Mouse (Mus musculus) kidney, postnatal 0 days (tissue): ENCODE results near the gene Sfxn4. TPM values are rescaled to one million over a fixed set of nuclear protein-coding genes. Genes with fewer than 3 reads are reported as not detected.
"Not testable (repeated sequence)": the region's sequence is repeated elsewhere in the genome, so short reads cannot be mapped to it uniquely, and the experiment has no call there.

Experiments
- ATAC-seq: fragments of 200-750 bp; cut with Nextera tagmentation; replicated peaks from 2 replicates; pipeline ENCODE4 v1.8.0; 2017; ENCODE audit warnings: low read depth, moderate number of reproducible peaks, moderate TSS enrichment, moderate library complexity; ENCODE audit not compliant: low FRiP score
- DNase-seq: peaks from one replicate; pipeline ENCODE4 v3.0.0-alpha.2; 2016; ENCODE audit warnings: low spot score
- H3K27ac ChIP-seq: fragments of 300-500 bp; sonication (generic); 2 replicates; pipeline ENCODE4 v1.5.1; 2014; ENCODE audit warnings: mild to moderate bottlenecking
- H3K27me3 ChIP-seq: fragments of 300-500 bp; sonication (generic); 2 replicates; pipeline ENCODE4 v1.6.1; 2014; ENCODE audit warnings: low read length, mixed read lengths; ENCODE audit not compliant: insufficient read depth
- H3K36me3 ChIP-seq: fragments of 300-500 bp; sonication (generic); 2 replicates; pipeline ENCODE4 v1.6.1; 2014; ENCODE audit warnings: low read length, mixed read lengths; ENCODE audit not compliant: insufficient read depth
- H3K4me1 ChIP-seq: fragments of 300-500 bp; sonication (generic); replicated peaks from 2 replicates; pipeline ENCODE4 v1.6.1; 2014; ENCODE audit warnings: antibody characterized with exemption, low read length, mixed read lengths; ENCODE audit not compliant: insufficient read depth
- H3K4me2 ChIP-seq: fragments of 300-500 bp; sonication (generic); 2 replicates; pipeline ENCODE4 v1.6.1; 2014; ENCODE audit warnings: mild to moderate bottlenecking, low read length, moderate library complexity, mixed read lengths
- H3K4me3 ChIP-seq: fragments of 300-500 bp; sonication (generic); replicated peaks from 2 replicates; pipeline ENCODE4 v1.5.1; 2014; ENCODE audit warnings: low read depth, low read length
- H3K9ac ChIP-seq: fragments of 300-500 bp; sonication (generic); 2 replicates; pipeline ENCODE4 v1.6.1; 2014; ENCODE audit warnings: low read depth, low read length
- H3K9me3 ChIP-seq: fragments of 300-500 bp; sonication (generic); replicated peaks from 2 replicates; pipeline ENCODE4 v1.6.1; 2016; ENCODE audit warnings: low read length, inconsistent platforms, mixed read lengths
- CTCF ChIP-seq: IDR thresholded peaks from 2 replicates; pipeline ENCODE4 v1.5.1; 2016; ENCODE audit warnings: antibody characterized with exemption, low read depth, mild to moderate bottlenecking, moderate library complexity
- WGBS: fragments of 180-500 bp; shearing (Covaris S2); extraction: QIAGEN DNeasy Blood & Tissue Kit; methylation state at CpG from one replicate; pipeline ENCODE4 v1.1.7; 2014; 5-methylcytosine and 5-hydroxymethylcytosine counted together
- polyA plus RNA-seq: library from polyadenylated mRNA; unstranded; fragments of >200 nt; fragmentation: Nextera tagmentation; extraction: Ambion mirVana; gene quantifications from 2 replicates; pipeline ENCODE4 v1.2.1, GENCODE M21; 2015

Sfxn4 gene
- polyA plus RNA-seq, 1 experiment from 2014 or later: 8.3 TPM

DNA sequence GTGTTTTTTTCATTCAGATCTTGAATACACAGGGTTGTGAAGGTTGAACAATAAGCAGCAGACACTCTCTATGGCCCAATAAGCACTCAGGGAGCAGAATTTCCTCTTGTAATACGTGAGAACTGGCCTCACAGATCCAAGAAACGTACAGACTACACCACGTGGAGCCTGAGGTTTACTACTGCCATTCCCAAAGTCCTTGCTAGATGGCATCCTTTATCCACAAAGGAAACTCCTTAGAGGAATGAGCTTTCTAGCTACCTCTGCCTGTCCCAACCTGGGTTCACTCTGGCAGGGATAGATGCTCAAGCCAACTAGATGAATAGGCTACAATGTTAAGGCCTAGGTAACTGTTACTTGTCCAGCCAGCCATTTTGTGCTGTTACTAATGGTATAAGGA is 21.9 kb upstream of the Sfxn4 start:
- Histone ChIP-seq H3K36me3 (no peaks in the 10 kb centered on the region), H3K27ac (no peak overlapping the region), H3K4me2 (no peak overlapping the region), H3K27me3 (no peaks in the 10 kb centered on the region), H3K4me1 (no peaks in the 10 kb centered on the region), H3K4me3 (no peak overlapping the region), H3K9ac (no peak overlapping the region), H3K9me3 (no peaks in the 10 kb centered on the region)
- peak; percentile 81 for TF ChIP-seq CTCF
- 8% methylated on average over 3 of the region's 3 CpGs for WGBS
- DNase-seq: peak; percentile 82
- ATAC-seq: peak; percentile 69; the same call in 1 of the 2 replicates

DNA sequence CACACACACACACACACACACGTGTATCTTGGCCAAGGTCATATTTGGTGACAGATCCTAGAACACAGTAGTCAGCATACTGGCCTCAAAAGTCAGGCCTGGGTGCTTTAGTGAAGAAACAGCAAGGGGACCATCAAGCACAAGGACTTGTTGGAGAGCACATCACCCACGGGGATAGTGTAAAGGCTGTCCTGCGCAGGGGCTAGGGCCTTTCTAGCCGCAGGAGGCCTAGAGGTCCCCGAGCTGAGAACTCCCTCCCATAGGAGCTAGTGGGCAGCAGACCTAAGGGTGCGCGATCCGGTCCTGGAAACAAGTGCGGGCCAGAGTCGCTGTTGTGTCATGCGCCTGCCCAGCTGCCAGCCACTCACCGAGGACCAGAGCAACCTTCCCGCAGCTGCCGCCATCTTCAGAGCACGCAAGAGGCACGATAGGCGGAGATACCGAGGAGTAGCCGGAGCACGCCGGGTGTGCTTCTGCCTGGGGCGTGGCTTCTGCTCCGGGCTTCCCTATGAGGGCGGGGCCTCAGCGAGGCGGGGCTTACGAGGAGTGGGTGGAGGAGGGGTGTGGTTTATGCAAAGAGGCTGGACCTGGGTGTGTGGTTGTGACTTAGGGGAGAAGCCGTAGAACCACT is 12.9 kb upstream of the Sfxn4 start, which contains the start of gene Prdx3:
Gene Prdx3 (minus strand): TSS at position 493 of the 631 bp plus-strand sequence.
- WGBS: 0% methylated on average over 28 of the region's 28 CpGs
- no peaks in the 10 kb centered on the region for H3K27me3 ChIP-seq
- peaks cover 4% of the 10 kb centered on the region; the same call in 1 of the 2 replicates for H3K4me1 ChIP-seq
- no peaks in the 10 kb centered on the region for H3K9me3 ChIP-seq
- H3K9ac ChIP-seq: peak within 1 kb of the TSS; percentile 68
- 0 out of 2 replicates have a peak, but pooled peaks cover 7% of the 10 kb centered on the region for H3K36me3 ChIP-seq
- DNase-seq (peak; percentile 98), ATAC-seq (peak; percentile 99)
- peak; percentile 36; the same call in 1 of the 2 replicates for TF ChIP-seq CTCF
- peak within 1 kb of the TSS; percentile 91 for H3K27ac ChIP-seq
- peak within 1 kb of the TSS; percentile 62 for H3K4me3 ChIP-seq
- peak within 1 kb of the TSS; percentile 72 for H3K4me2 ChIP-seq

DNA sequence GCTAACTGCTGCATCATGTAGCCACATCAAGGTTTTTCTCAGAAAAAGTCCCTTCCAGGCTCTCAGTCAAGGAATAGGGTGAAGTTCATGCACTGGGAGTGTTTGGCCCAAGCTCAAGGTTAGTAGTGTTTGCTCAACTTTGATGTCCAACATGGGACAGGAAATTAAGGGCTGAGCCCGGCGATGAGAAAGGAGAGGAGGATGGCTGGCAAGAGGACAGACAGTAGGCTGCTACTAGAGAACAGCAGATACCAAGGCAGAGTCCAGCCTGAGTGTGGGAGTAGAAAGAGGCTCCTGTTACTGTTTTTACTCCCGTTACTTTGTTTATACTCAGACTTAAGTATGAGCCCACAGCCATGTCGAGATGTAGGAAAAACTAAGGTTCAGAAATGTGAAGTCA is 12.2 kb upstream of the Sfxn4 start:
- H3K4me1 ChIP-seq: peaks cover 4% of the 10 kb centered on the region; the same call in 1 of the 2 replicates
- peak overlapping the region; percentile 62 for H3K4me3 ChIP-seq
- peak; percentile 61 for DNase-seq
- H3K9me3 ChIP-seq: no peaks in the 10 kb centered on the region
- ATAC-seq: no peak
- TF ChIP-seq CTCF: no peak
- no peaks in the 10 kb centered on the region for H3K27me3 ChIP-seq
- peak overlapping the region; percentile 91 for H3K27ac ChIP-seq
- H3K4me2 ChIP-seq: peak overlapping the region; percentile 72
- 0 out of 2 replicates have a peak, but pooled peaks cover 12% of the 10 kb centered on the region for H3K36me3 ChIP-seq
- H3K9ac ChIP-seq: peak overlapping the region; percentile 68; the same call in 1 of the 2 replicates
- WGBS: 2% methylated on average over 4 of the region's 4 CpGs

DNA sequence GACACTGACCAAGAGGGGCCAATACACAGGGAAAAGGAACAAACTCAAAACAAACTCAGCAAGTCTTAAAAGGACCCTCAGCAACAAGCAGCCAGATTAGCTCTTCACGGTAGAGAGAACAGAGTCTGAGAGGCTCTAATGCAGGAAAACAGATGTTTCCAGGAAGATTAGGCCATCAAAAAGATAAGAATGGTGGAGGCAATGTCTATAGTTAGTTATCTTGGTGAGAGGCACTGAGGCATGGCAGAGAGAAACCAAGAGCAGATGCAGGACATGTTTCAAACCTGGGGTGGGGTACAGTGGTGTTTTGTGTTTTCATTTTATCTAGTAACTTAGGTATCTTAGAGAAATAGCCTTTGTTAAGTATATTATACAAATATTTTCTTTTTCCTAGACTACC is 11.0 kb upstream of the Sfxn4 start:
- no peaks in the 10 kb centered on the region for H3K9me3 ChIP-seq
- H3K36me3 ChIP-seq: 0 out of 2 replicates have a peak, but pooled peaks cover 17% of the 10 kb centered on the region
- no peak for ATAC-seq
- no peak overlapping the region for H3K27ac ChIP-seq
- no peaks in the 10 kb centered on the region for H3K27me3 ChIP-seq
- H3K4me1 ChIP-seq: peaks cover 4% of the 10 kb centered on the region; the same call in 1 of the 2 replicates
- no peak for DNase-seq
- no peak overlapping the region for H3K4me2 ChIP-seq
- no peak overlapping the region for H3K4me3 ChIP-seq
- no peak overlapping the region for H3K9ac ChIP-seq
- no peak for TF ChIP-seq CTCF
- WGBS: 37% methylated on average over 1 of the region's 1 CpGs

DNA sequence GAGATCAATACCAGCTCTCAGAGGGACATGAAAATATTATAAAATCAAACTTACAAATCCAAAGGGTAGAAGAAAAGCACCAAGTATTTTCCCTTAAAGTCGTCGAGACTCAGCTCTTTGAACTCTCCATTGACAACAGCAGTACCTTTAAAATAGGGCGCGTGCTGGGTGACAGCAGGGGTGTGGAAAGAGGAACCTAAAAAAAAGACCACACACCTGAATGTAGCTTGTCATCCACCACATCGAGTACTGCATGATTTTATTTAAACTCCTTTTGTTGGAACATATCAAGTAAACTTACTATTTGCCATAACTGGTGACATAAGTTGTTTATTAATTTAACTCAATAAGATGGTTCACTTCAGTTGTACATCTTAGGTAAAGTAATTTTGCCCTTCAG is 10.1 kb upstream of the Sfxn4 start:
- WGBS: 94% methylated on average over 5 of the region's 5 CpGs
- no peak for TF ChIP-seq CTCF

DNA sequence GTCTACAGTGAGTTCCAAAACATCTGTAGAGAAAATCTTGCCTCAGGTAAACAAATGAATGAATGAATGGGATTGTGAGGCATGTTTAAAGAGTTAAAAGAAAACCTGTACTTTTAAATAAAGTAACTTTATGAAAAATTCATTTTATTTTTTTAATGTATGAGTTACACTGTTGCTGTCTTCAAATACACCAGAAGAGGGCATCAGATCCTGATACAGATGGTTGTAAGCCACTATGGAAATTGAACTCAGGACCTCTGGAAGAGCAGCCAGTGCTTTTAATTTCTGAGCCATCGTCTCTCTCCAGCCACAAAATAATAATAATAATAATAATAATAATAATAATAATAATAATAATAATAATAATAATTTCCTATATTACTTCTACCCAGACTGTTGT is 9.2 kb upstream of the Sfxn4 start:
- Histone ChIP-seq H3K36me3 (peaks cover 17% of the 10 kb centered on the region; the same call in 1 of the 2 replicates), H3K4me1 (peaks cover 4% of the 10 kb centered on the region; the same call in 1 of the 2 replicates), H3K4me3 (no peak overlapping the region), H3K27me3 (no peaks in the 10 kb centered on the region), H3K27ac (no peak overlapping the region), H3K4me2 (no peak overlapping the region), H3K9me3 (no peaks in the 10 kb centered on the region), H3K9ac (no peak overlapping the region)
- DNase-seq: no peak
- no peak for ATAC-seq
- WGBS: 86% methylated on average over 1 of the region's 1 CpGs
- TF ChIP-seq CTCF: peak; percentile 42

More for the DNA sequence above, 10.1 kb upstream of the Sfxn4 start:
- Histone ChIP-seq H3K4me1 (peaks cover 4% of the 10 kb centered on the region; the same call in 1 of the 2 replicates), H3K4me3 (no peak overlapping the region), H3K4me2 (no peak overlapping the region), H3K36me3 (peaks cover 17% of the 10 kb centered on the region; the same call in 1 of the 2 replicates), H3K9ac (no peak overlapping the region), H3K9me3 (no peaks in the 10 kb centered on the region), H3K27me3 (no peaks in the 10 kb centered on the region), H3K27ac (no peak overlapping the region)
- DNase-seq (no peak), ATAC-seq (no peak)

DNA sequence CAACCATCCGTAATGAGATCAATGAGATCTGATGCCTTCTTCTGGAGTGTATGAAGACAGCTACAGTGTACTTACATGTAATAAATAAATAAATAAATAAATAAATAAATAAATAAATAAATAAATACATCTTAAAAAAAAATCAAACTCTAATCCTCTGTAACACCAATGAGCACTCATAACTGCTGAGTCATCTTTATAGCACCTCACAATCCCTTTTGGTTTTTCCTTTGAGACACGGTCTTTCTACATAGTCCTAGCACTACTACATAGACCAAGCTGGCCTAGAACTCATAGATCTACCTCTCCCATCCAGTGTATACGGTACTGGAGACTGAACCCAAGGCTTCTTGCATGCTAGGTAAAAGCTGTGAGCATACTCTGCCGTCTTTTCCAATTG is 4.9 kb upstream of the Sfxn4 start:
- ATAC-seq, H3K27ac ChIP-seq, DNase-seq, H3K9me3 ChIP-seq, H3K4me1 ChIP-seq, H3K4me2 ChIP-seq, H3K9ac ChIP-seq, H3K27me3 ChIP-seq, H3K4me3 ChIP-seq: not testable (repeated sequence)
- 95% methylated on average over 4 of the region's 4 CpGs for WGBS
- H3K36me3 ChIP-seq: peaks cover 24% of the 10 kb centered on the region
